Mouse (Mus musculus) brain, embryonic 14.5 days (tissue): ENCODE results near the gene Fgf14.

Source experiments
- CTCF ChIP-seq: fragments of 200-500 bp; IDR thresholded peaks from 2 replicates; pipeline ENCODE4 v1.5.1; 2012; ENCODE audit warnings: inconsistent platforms, mild to moderate bottlenecking, moderate library complexity, borderline replicate concordance; ENCODE audit not compliant: insufficient read depth, insufficient read length; ENCODE audit errors: extremely low read depth
- POLR2A ChIP-seq: fragments of 200-500 bp; IDR thresholded peaks from 2 replicates; pipeline ENCODE4 v1.6.1; 2012; ENCODE audit warnings: mild to moderate bottlenecking, inconsistent platforms, borderline replicate concordance; ENCODE audit not compliant: poor library complexity, insufficient read depth, insufficient read length, severe bottlenecking; ENCODE audit errors: extremely low read depth

DNA sequence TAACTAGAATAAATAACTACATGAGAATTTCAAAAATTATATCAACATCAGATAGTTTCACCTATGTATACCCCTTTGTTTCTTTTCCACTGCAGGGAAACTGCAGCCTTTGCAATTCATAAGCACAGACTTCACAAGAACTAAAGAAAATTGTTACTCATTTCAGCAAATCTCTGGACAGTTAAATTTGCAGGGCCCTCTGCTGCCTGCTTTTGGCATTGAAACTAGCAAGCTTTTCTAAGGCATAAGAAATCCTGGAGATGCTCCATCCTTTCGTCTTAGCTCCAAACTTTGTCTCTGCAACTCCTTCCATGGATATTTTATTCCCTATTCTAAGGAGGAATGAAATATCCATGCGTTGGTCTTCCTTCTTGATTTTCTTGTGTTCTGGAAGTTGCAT, 455.9 kb downstream of the Fgf14 start:
- TF ChIP-seq POLR2A (no peak), CTCF (peak; percentile 23; the same call in 1 of the 2 replicates)
